Mouse (Mus musculus) lung, embryonic 14.5 days (tissue): Measurements from ENCODE around the gene Fam196b. TPM values are rescaled to one million over a fixed set of nuclear protein-coding genes. Genes with fewer than 3 reads are reported as not detected.

Experiments
- ATAC-seq: fragments of 200-750 bp; cut with Nextera tagmentation; 2 replicates; pipeline ENCODE4 v1.8.0; 2017; ENCODE audit warnings: mild to moderate bottlenecking, moderate TSS enrichment, moderate library complexity; ENCODE audit not compliant: insufficient read depth
- DNase-seq: peaks from one replicate; pipeline ENCODE4 v3.0.0-alpha.2; 2015
- H3K27ac ChIP-seq: fragments of 300-500 bp; sonication (generic); 2 replicates; pipeline ENCODE4 v1.5.1; 2014; ENCODE audit warnings: low read depth, mild to moderate bottlenecking, moderate library complexity
- H3K27me3 ChIP-seq: fragments of 300-500 bp; sonication (generic); 2 replicates; pipeline ENCODE4 v1.6.1; 2014; ENCODE audit warnings: low read length, control low read depth; ENCODE audit not compliant: insufficient read depth
- H3K36me3 ChIP-seq: fragments of 300-500 bp; sonication (generic); 2 replicates; pipeline ENCODE4 v1.6.1; 2014; ENCODE audit warnings: control low read depth; ENCODE audit not compliant: insufficient read depth
- H3K4me1 ChIP-seq: fragments of 300-500 bp; sonication (generic); 2 replicates; pipeline ENCODE4 v1.6.1; 2014; ENCODE audit warnings: antibody characterized with exemption, control low read depth; ENCODE audit not compliant: insufficient read depth
- H3K4me2 ChIP-seq: fragments of 300-500 bp; sonication (generic); 2 replicates; pipeline ENCODE4 v1.6.1; 2014; ENCODE audit warnings: mild to moderate bottlenecking
- H3K4me3 ChIP-seq: fragments of 300-500 bp; sonication (generic); 2 replicates; pipeline ENCODE4 v1.5.1; 2014; ENCODE audit warnings: low read depth, low read length
- H3K9ac ChIP-seq: fragments of 300-500 bp; sonication (generic); 2 replicates; pipeline ENCODE4 v1.6.1; 2014
- H3K9me3 ChIP-seq: fragments of 300-500 bp; sonication (generic); 2 replicates; pipeline ENCODE4 v1.6.1; 2016; ENCODE audit warnings: low read depth, low read length, control low read depth
- CTCF ChIP-seq: IDR thresholded peaks from 2 replicates; pipeline ENCODE4 v1.5.1; 2016; ENCODE audit warnings: antibody characterized with exemption, low read depth
- WGBS: fragments of 180-500 bp; shearing (Covaris S2); extraction: QIAGEN DNeasy Blood & Tissue Kit; methylation state at CpG from one replicate; pipeline ENCODE4 v1.1.7; 2014; 5-methylcytosine and 5-hydroxymethylcytosine counted together
- polyA plus RNA-seq: library from polyadenylated mRNA; unstranded; fragments of >200 nt; fragmentation: Nextera tagmentation; extraction: Ambion mirVana; gene quantifications from 2 replicates; pipeline ENCODE4 v1.2.1, GENCODE M21; 2014

Fam196b gene
- polyA plus RNA-seq, 1 experiment from 2014 or later, result not detected

DNA sequence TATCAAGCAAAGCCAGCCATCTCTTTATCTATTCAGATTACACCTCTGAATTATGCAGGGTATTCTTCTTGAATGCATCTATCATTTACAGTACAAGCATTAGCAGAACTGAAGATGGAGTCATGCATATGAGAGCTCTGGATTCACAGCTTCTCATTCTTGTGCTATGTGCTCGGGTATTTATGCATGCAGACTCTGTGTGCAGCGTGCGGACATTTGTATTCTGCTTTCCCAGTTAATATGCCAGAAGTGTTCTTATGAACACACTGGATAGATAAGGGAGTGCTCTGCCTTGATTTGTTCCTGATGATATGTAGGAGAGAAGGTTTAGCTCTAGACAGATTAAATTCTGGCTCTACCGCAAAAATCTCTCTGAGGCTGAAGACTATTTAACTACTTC is 135.3 kb downstream of the Fam196b start:
- ATAC-seq (no peak), DNase-seq (no peak)
- Histone ChIP-seq H3K27ac (no peak overlapping the region), H3K4me1 (no peaks in the 10 kb centered on the region), H3K4me2 (no peak overlapping the region), H3K4me3 (no peak overlapping the region), H3K9me3 (no peaks in the 10 kb centered on the region), H3K27me3 (no peaks in the 10 kb centered on the region), H3K36me3 (no peaks in the 10 kb centered on the region), H3K9ac (no peak overlapping the region)
- 86% methylated on average over 4 of the region's 4 CpGs for WGBS
- no peak for TF ChIP-seq CTCF

DNA sequence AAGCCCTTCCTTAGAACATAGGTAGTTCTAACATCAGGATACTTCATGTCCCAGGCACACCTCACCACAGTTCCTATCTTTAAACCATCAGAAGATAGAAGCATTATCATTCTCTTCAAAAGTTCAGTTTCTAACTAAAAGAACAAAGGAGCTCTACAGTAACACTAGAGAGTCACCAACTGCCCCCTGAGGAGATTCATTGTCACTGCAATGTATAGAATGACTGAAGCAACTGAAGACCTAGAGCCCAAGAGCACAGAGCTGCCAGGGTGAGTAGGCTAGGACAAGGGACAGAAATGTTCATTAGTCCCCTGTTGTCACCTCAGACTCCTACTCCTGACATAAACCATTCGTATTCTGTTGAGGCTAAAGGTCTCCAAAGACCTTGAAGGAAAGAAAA is 152.4 kb downstream of the Fam196b start:
- TF ChIP-seq CTCF, result no peak
- Histone ChIP-seq H3K27me3 (no peaks in the 10 kb centered on the region), H3K4me1 (no peaks in the 10 kb centered on the region), H3K36me3 (no peaks in the 10 kb centered on the region), H3K4me3 (no peak overlapping the region), H3K9ac (no peak overlapping the region), H3K27ac (no peak overlapping the region), H3K4me2 (no peak overlapping the region), H3K9me3 (no peaks in the 10 kb centered on the region)
- ATAC-seq (no peak), DNase-seq (no peak)
- WGBS, result 52% methylated on average over 1 of the region's 1 CpGs

DNA sequence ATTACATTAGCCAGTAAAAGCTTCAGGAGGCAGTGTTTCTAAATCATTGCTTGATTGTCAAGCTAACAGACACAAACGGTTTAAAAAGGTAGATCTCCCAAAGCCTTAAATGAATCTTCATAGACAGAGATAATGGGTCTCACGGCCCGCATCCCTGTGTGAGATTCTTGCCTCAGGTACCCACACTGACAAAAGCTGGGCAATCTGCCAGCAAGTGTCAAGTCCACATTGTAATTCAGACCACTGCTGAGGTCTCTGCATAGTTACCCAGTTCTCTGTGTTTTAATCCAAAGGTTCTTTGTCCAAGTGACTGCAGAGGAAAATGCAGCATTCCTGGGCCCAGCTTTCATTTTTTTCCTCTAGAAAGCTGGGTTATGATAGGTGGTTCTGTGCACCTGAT is 153.9 kb downstream of the Fam196b start:
- Histone ChIP-seq H3K9me3 (no peaks in the 10 kb centered on the region), H3K27ac (no peak overlapping the region), H3K4me1 (no peaks in the 10 kb centered on the region), H3K9ac (no peak overlapping the region), H3K36me3 (no peaks in the 10 kb centered on the region), H3K4me3 (no peak overlapping the region), H3K4me2 (no peak overlapping the region), H3K27me3 (no peaks in the 10 kb centered on the region)
- 63% methylated on average over 3 of the region's 3 CpGs for WGBS
- DNase-seq, result peak; percentile 4
- no peak for TF ChIP-seq CTCF
- no peak for ATAC-seq

DNA sequence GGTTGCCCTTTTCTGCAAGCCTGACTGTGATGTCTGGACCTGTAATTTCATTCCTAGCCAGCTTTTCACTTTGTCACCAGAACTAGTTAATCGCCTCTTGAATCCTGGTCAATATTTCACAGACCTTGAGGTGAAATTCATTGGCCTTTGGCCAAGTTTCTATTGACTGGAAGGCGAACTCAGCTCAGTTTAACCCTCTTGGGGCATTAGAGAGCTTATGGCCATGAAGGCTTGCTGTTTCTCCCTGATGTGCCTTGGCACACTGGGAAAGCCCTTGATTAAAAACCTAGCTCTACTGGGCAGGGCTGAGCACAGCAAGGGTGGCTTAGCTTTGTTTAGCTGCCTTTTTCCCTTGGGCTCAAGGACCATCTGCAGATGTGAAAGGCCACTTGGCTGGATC is 155.2 kb downstream of the Fam196b start:
- H3K4me2 ChIP-seq, result no peak overlapping the region
- H3K36me3 ChIP-seq, result no peaks in the 10 kb centered on the region
- H3K27ac ChIP-seq, result no peak overlapping the region
- H3K9ac ChIP-seq, result no peak overlapping the region
- DNase-seq (peak; percentile 5), ATAC-seq (no peak)
- WGBS, result 62% methylated on average over 2 of the region's 2 CpGs
- no peak for TF ChIP-seq CTCF
- H3K27me3 ChIP-seq, result no peaks in the 10 kb centered on the region
- H3K4me1 ChIP-seq, result no peaks in the 10 kb centered on the region
- no peak overlapping the region for H3K4me3 ChIP-seq
- H3K9me3 ChIP-seq, result no peaks in the 10 kb centered on the region

Other genes starting within 250 kb of the Fam196b start
- gene 4930469K13Rik, start 216.3 kb upstream of the Fam196b start, polyA plus RNA-seq, result not detected in 2 replicates
- gene Foxi1, start 106.7 kb upstream of the Fam196b start, polyA plus RNA-seq, result not detected in 2 replicates